Mouse (Mus musculus): ENCODE measurements at regions not wholly inside any gene's neighbourhood (a gene's known extent, or its start where the extent isn't known, plus 50 kb on each side); places are given as distances from the start of the nearest gene placed in this dataset.

DNA sequence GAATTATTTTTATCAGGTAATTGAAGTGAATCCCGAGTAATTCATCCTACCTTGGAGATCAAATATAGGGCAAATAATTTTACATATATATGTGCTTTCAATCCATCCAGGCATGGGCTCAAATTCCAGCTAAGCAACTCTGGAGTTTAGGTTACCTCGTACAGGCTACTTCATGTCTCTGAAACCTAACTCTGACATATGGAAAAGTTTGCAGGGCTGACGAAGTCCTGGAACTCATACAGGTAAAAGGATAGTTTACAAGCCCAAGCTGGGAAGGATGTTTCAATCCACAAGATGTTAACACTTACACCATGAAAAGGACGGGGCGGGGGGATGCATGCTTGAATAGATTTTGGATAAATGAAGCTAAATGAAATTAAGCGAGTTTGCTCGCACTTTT lies 235.9 kb upstream of the Tbx3 start:
- no peak for ATAC-seq (ENCODE audit: insufficient number of reproducible peaks, low FRiP score)
- Histone ChIP-seq H3K9ac (no peak overlapping the region), H3K36me3 (no peaks in the 10 kb centered on the region), H3K27ac (ENCODE audit: poor library complexity, severe bottlenecking) (no peak overlapping the region), H3K27me3 (replicated peaks) (peaks cover 16% of the 10 kb centered on the region), H3K4me3 (no peak overlapping the region), H3K9me3 (replicated peaks) (peaks cover 17% of the 10 kb centered on the region; the same call in 1 of the 2 replicates), H3K4me2 (no peak overlapping the region), H3K4me1 (replicated peaks) (no peaks in the 10 kb centered on the region)
- 62% methylated on average over 7 of the region's 7 CpGs for WGBS

DNA sequence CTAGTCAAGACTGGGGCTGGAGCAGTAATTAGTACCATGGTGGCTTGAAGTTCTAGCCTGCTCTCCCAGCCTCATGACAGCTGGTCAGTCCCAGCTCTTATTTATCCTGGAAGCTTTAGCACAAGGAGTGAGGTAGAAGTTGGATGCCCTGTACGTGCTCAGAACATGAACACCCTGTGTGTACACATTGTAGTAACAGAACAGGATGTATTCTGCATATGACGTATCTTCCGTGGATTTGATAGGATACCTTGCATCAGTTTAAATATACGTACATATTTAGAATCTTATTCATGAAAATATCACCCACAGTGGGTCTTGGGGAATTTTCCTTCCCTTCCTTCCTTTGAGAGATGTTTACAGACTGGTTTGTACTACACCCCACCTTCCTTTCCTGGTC lies 222.0 kb upstream of the Tbx3 start:
- Histone ChIP-seq H3K4me3 (no peak overlapping the region), H3K4me2 (no peak overlapping the region), H3K36me3 (no peaks in the 10 kb centered on the region), H3K4me1 (replicated peaks) (peaks cover 13% of the 10 kb centered on the region), H3K9ac (no peak overlapping the region), H3K27ac (ENCODE audit: poor library complexity, severe bottlenecking) (no peak overlapping the region), H3K27me3 (replicated peaks) (no peaks in the 10 kb centered on the region), H3K9me3 (replicated peaks) (no peaks in the 10 kb centered on the region)
- 84% methylated on average over 4 of the region's 4 CpGs for WGBS
- ATAC-seq (ENCODE audit: insufficient number of reproducible peaks, low FRiP score) = no peak

DNA sequence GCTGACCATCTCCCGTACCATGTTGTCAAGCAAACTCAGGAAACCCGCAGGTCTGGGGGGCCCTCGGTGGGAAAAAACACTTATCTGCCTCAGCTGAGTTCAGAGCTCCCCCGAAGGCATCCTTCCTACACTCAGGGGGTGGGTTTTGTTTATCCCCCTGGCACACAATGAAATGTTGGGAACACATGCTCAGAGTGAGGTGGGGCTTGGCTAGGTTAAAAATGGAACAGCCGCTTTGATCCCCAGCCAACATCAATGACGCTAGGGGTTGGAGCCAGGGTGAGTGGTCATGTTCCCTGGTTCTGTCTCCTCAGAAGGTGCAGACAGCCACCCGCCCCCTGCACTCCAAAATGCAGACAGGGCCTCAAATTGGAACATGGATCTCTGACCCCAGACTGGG lies 221.3 kb upstream of the Tbx3 start:
- Histone ChIP-seq H3K9me3 (replicated peaks) (no peaks in the 10 kb centered on the region), H3K36me3 (no peaks in the 10 kb centered on the region), H3K27ac (ENCODE audit: poor library complexity, severe bottlenecking) (peak overlapping the region; percentile 31; the same call in 1 of the 2 replicates), H3K4me2 (peak overlapping the region; percentile 50), H3K9ac (no peak overlapping the region), H3K27me3 (replicated peaks) (no peaks in the 10 kb centered on the region), H3K4me1 (replicated peaks) (peaks cover 13% of the 10 kb centered on the region), H3K4me3 (no peak overlapping the region)
- WGBS = 19% methylated on average over 7 of the region's 7 CpGs
- peak; percentile 72 for ATAC-seq (ENCODE audit: insufficient number of reproducible peaks, low FRiP score)

DNA sequence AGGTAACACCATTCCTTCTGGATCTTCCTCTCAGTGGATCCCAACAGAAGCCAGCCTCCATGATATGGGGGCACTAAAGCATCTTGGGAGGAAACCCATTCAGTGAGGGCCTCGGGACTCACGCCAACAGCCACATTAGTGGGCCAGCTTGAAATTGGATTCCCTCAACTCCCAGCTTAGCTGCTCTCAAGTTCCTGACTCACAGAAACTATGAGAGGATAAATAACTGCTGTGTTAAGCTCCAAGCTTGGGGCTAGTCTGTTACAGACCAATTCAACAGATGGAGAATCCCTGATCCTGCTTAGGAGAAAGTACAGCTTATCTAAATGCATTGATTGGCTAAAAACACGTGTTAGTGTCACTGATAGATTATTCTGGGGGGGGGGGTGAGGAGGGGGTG lies 210.7 kb upstream of the Tbx3 start:
- H3K27ac ChIP-seq (ENCODE audit: poor library complexity, severe bottlenecking) = no peak overlapping the region
- H3K27me3 ChIP-seq (replicated peaks) = no peaks in the 10 kb centered on the region
- H3K4me3 ChIP-seq = no peak overlapping the region
- no peaks in the 10 kb centered on the region for H3K36me3 ChIP-seq
- no peak overlapping the region for H3K9ac ChIP-seq
- WGBS = 68% methylated on average over 3 of the region's 3 CpGs
- H3K4me2 ChIP-seq = no peak overlapping the region
- peaks cover 11% of the 10 kb centered on the region for H3K4me1 ChIP-seq (replicated peaks)
- ATAC-seq (ENCODE audit: insufficient number of reproducible peaks, low FRiP score) = no peak
- H3K9me3 ChIP-seq (replicated peaks) = no peaks in the 10 kb centered on the region

DNA sequence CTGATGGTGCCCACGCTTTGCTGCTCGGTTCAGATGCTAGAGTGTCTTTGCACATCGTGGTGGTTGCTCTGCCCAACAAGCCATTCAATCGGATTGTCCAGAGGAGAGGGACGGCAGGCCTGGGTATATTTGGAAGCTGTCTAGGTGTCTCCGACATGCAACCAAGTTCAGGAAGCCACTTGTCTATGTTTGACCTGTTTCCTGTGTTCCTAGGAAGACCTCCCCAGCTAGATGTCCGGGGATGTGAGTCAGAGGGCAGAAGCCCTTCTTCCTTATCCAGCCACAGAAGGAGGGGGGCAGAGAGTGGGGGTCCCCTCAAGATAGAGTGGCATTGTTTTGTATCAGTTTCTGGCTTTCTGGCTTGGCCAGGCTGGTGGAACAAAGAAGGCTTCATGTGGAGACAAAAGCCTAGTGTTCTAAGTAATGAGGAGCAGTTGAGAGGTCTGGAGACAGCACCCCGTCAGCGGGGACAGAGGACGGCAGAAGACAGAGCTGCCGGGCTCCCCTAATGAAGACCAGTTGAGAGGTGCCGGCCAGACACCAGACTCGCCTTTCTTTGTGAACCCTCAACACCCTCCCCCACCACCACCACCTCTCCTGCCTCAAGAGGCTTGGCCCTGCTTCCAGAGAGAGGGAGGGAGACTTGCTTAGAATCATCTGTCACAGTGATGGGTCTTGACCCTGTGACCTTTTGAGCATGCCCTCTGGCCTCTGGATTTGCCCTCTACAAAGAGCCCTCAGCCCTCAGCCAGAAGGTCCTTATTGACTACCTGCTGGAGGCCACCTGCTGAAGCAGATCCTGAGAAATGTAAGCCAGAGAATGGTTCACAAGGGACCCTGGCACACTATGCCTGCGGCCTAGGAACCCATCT lies 207.6 kb upstream of the Tbx3 start:
- peaks cover 11% of the 10 kb centered on the region for H3K4me1 ChIP-seq (replicated peaks)
- no peak overlapping the region for H3K27ac ChIP-seq (ENCODE audit: poor library complexity, severe bottlenecking)
- no peaks in the 10 kb centered on the region for H3K9me3 ChIP-seq (replicated peaks)
- no peak overlapping the region for H3K9ac ChIP-seq
- H3K27me3 ChIP-seq (replicated peaks) = no peaks in the 10 kb centered on the region
- no peak overlapping the region for H3K4me3 ChIP-seq
- no peak overlapping the region for H3K4me2 ChIP-seq
- no peak for ATAC-seq (ENCODE audit: insufficient number of reproducible peaks, low FRiP score)
- no peaks in the 10 kb centered on the region for H3K36me3 ChIP-seq
- 49% methylated on average over 14 of the region's 14 CpGs for WGBS

DNA sequence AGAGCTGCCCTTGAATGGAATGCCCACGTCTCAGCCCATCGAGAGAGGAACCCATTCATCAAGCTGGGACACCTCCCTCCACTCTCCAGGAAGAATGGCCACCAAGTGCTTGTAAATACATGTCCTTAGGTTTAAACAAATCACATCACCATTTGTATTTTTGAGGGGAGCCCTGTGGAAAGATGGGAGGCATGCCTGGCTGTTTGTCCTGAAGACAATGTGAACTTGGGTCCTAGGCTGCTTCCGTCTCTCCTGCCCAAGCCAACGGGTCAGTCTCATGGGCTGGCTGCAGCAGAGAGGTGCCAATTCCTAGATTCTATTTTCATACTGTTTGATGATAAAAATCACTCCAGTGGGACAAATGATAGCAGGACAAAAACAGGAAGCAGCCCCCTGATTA lies 205.9 kb upstream of the Tbx3 start:
- Histone ChIP-seq H3K9me3 (replicated peaks) (no peaks in the 10 kb centered on the region), H3K9ac (no peak overlapping the region), H3K4me3 (no peak overlapping the region), H3K4me2 (no peak overlapping the region), H3K27ac (ENCODE audit: poor library complexity, severe bottlenecking) (no peak overlapping the region), H3K36me3 (no peaks in the 10 kb centered on the region), H3K27me3 (replicated peaks) (no peaks in the 10 kb centered on the region), H3K4me1 (replicated peaks) (peaks cover 11% of the 10 kb centered on the region)
- WGBS = 66% methylated on average over 4 of the region's 4 CpGs
- no peak for ATAC-seq (ENCODE audit: insufficient number of reproducible peaks, low FRiP score)

DNA sequence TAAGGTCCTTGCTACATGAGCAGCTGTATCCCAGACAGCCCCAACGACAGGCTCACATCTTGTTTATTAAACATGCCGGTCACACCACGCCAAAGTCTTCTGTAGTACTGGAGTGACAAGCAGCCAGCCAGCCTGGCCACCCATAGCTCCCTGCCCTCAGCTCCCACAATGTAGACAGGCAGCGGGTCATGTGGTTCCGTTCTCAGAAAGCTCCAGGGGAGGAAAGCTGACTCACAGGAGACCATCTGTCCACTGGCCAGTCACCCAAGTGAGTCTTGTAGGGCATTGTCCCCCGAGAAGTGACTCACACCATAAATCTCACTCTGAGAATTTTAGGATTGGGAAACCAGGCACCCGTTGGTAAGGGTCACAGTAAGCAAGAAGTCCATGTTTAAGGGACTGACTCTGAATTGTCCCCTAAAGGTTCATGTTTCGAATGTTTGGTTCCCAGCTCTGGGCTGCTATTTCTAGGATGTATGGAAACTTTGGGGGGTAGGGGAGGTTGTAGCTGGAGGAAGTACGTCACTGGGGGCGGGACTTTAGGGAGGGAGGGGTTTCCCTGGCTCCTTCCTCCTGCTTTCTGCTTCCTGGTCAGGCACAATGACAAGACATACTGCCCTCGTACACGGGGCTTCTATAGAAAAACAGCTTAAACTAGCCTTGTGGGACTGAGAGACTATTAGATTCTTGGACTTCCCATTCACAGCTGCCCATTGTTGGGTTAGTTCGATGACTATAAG lies 203.0 kb upstream of the Tbx3 start:
- Histone ChIP-seq H3K36me3 (no peaks in the 10 kb centered on the region), H3K4me3 (no peak overlapping the region), H3K27ac (ENCODE audit: poor library complexity, severe bottlenecking) (no peak overlapping the region), H3K9me3 (replicated peaks) (no peaks in the 10 kb centered on the region), H3K4me2 (no peak overlapping the region), H3K27me3 (replicated peaks) (no peaks in the 10 kb centered on the region), H3K9ac (no peak overlapping the region), H3K4me1 (replicated peaks) (peaks cover 8% of the 10 kb centered on the region)
- no peak for ATAC-seq (ENCODE audit: insufficient number of reproducible peaks, low FRiP score)
- WGBS = 78% methylated on average over 13 of the region's 13 CpGs

DNA sequence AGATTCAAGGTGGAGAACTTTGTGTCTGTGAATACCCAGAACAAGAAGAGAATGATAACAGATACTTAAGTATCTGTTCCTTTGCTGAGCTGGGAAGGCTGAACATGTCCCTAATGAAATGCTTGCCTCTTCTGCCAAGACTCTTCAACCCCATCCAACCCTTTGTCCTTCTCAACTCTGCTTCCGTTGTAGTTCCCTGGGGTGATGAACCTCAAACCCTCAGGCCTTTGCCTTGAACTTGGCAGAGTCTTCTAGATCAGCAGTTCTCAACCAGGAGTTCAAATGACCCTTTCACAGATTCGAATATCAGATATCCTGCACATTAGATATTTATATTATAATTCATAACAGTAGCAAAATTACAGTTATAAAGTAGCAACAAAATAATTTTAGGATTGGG lies 192.5 kb upstream of the Tbx3 start:
- Histone ChIP-seq H3K27me3 (replicated peaks) (peaks cover 9% of the 10 kb centered on the region; the same call in 1 of the 2 replicates), H3K4me2 (no peak overlapping the region), H3K36me3 (no peaks in the 10 kb centered on the region), H3K27ac (ENCODE audit: poor library complexity, severe bottlenecking) (no peak overlapping the region), H3K9me3 (replicated peaks) (no peaks in the 10 kb centered on the region), H3K4me1 (replicated peaks) (no peaks in the 10 kb centered on the region), H3K9ac (no peak overlapping the region), H3K4me3 (no peak overlapping the region)
- no peak for ATAC-seq (ENCODE audit: insufficient number of reproducible peaks, low FRiP score)
- 83% methylated on average over 2 of the region's 2 CpGs for WGBS

DNA sequence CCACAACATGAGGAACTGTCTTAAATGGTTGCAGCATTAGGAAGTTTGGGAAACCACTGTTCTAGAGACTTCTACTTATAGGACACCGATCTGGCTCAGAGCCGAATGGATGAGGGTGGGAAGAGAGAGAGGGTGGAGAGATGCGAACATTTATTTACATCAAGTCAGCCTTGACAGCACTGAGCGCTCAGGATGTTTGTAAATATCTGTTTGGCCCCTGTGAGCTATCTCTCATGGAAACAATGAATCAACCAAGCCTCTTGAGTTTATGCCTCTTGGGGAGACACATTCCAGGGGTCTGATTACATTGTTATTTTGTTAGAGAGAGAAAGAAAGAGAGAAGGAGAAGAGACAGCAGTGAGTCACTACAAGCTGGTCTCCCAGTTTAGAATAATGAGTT lies 192.1 kb upstream of the Tbx3 start:
- Histone ChIP-seq H3K9me3 (replicated peaks) (no peaks in the 10 kb centered on the region), H3K27me3 (replicated peaks) (peaks cover 9% of the 10 kb centered on the region; the same call in 1 of the 2 replicates), H3K27ac (ENCODE audit: poor library complexity, severe bottlenecking) (no peak overlapping the region), H3K36me3 (no peaks in the 10 kb centered on the region), H3K4me2 (no peak overlapping the region), H3K4me3 (no peak overlapping the region), H3K9ac (no peak overlapping the region), H3K4me1 (replicated peaks) (no peaks in the 10 kb centered on the region)
- ATAC-seq (ENCODE audit: insufficient number of reproducible peaks, low FRiP score) = no peak
- WGBS = 79% methylated on average over 4 of the region's 4 CpGs

DNA sequence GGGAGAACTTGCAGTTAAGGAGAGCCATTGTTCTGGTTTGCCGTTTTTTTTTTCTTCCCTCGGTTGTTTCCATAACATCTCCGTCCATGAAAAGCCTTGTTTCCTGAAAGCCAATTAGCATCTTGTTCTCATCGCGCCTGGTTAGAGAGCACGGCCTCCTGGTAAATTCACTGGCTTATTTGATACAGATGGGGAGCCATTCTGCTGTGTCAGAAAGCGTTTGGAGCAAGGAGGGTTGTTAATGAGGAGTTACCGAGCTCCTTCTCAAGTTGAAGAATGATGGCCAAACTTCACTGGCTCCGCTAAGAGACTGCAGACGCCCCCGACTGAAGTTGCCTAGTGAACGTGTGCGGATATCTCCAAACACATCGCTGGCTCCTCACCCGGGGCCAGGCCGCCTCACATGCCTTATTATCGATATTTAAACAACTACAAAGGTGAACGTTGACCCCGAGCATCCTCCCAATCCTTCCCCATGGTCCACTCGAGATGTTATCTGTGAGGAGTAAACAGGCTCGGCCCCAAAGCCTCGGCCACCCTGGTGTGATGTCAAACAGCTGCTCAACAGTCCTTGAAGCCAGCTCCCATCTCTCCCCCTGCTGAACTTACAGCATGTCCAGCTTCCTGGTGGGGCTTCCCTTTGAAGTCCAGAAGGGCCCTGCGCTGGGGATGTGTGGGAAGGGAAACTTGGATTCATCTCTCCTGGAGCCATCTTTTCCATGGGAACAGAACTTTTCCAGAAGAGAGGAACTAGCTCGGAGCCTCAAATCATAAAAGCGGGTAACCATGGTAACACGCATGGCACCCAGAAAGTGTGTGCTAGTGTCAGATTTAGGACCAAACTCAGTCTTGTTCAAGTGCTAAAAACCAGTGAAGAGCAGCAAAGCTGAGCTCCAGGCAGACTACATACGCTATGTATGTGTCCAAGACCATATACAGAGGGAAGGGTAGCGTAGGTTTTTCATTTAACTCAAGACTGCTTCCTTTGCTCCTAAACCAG lies 190.0 kb upstream of the Tbx3 start:
- ATAC-seq (ENCODE audit: insufficient number of reproducible peaks, low FRiP score) = no peak
- WGBS = 40% methylated on average over 28 of the region's 28 CpGs
- Histone ChIP-seq H3K27me3 (replicated peaks) (peaks cover 9% of the 10 kb centered on the region; the same call in 1 of the 2 replicates), H3K4me1 (replicated peaks) (no peaks in the 10 kb centered on the region), H3K4me2 (no peak overlapping the region), H3K9me3 (replicated peaks) (no peaks in the 10 kb centered on the region), H3K4me3 (no peak overlapping the region), H3K9ac (no peak overlapping the region), H3K27ac (ENCODE audit: poor library complexity, severe bottlenecking) (no peak overlapping the region), H3K36me3 (no peaks in the 10 kb centered on the region)

DNA sequence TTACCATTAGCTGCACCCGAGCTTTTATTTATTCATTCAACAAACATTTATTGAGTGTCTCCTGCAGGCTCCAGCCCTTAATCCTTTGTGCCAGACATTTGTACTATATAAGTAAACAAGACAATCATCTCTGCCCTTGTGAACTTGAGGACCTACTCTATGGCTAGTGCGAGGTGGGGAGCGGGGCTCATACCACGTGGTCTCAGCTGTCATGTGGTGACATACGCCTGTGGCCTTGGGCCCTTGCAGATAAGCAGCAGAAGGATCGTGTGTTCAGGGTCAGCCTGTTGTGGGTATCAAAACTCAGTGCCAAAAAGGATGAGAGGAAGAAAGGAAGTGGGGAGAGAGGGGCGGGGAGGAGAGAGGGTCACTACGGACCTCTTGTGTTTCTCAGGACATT lies 186.8 kb upstream of the Tbx3 start:
- H3K27me3 ChIP-seq (replicated peaks) = peaks cover 4% of the 10 kb centered on the region; the same call in 1 of the 2 replicates
- no peak overlapping the region for H3K9ac ChIP-seq
- ATAC-seq (ENCODE audit: insufficient number of reproducible peaks, low FRiP score) = no peak
- H3K4me3 ChIP-seq = no peak overlapping the region
- no peak overlapping the region for H3K4me2 ChIP-seq
- H3K36me3 ChIP-seq = no peaks in the 10 kb centered on the region
- H3K27ac ChIP-seq (ENCODE audit: poor library complexity, severe bottlenecking) = no peak overlapping the region
- no peaks in the 10 kb centered on the region for H3K4me1 ChIP-seq (replicated peaks)
- WGBS = 64% methylated on average over 8 of the region's 8 CpGs
- H3K9me3 ChIP-seq (replicated peaks) = no peaks in the 10 kb centered on the region
